Mouse (Mus musculus) liver, adult 2 months (tissue): ENCODE results near the gene Zbp1.

Experiments used
- CTCF ChIP-seq: fragments of 200-500 bp; IDR thresholded peaks from 2 replicates; pipeline ENCODE4 v1.5.1; 2011; ENCODE audit warnings: low read depth, low read length, control low read depth
- POLR2A ChIP-seq: fragments of 200-500 bp; IDR thresholded peaks from 2 replicates; pipeline ENCODE4 v1.6.1; 2011; ENCODE audit warnings: low read length, control low read depth; ENCODE audit not compliant: insufficient read depth; ENCODE audit errors: extremely low read depth

DNA sequence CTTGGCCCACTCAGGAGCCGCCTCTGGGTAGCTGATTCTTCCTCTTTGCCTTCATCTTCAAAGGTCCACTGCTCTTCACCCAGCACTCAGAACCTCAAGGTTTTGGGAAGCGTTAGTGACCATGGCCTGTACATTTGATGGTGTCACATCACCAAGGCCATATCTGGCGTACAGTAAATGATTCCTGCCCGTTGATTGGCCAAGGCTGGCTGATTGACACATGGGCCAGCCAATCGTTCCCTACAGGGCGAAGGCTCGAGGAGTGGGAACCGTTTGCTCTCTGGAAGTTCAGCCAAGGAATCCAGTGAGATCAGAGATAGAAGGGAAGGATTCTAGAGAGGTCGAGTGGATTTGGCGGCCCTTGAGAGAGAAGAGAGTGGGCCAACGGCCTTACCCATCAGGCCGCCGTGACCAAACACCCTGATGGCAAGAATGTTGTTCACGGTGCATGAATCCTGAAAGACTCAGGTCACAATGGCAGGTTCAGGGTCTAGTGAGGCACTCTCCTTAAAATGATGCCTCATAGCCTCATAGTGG lies 13.1 kb downstream of the Zbp1 start:
- no peak for TF ChIP-seq POLR2A
- TF ChIP-seq CTCF: no peak
